Mouse (Mus musculus) CH12.LX (cell line): Measurements from ENCODE around the gene Slc6a17. TPM values are rescaled to one million over a fixed set of nuclear protein-coding genes. Genes with fewer than 3 reads are reported as not detected.

Source experiments
- DNase-seq: peaks from one replicate; pipeline ENCODE4 v3.0.0-alpha.2; 2013; ENCODE audit errors: extremely low read depth
- H3K27ac ChIP-seq: 2 replicates; pipeline ENCODE4 v1.5.1; 2012; ENCODE audit warnings: low read depth, mild to moderate bottlenecking, control low read depth, moderate library complexity; ENCODE audit not compliant: insufficient read depth
- H3K27me3 ChIP-seq: replicated peaks from 2 replicates; pipeline ENCODE3; 2012; ENCODE audit warnings: inconsistent platforms
- H3K36me3 ChIP-seq, 2 experiments: replicated peaks in 1 of 2; 2 replicates each; pipeline versions ENCODE3 to v1.6.1; 2012; ENCODE audit warnings: inconsistent platforms in 1 of 2, low read length in 1 of 2, mild to moderate bottlenecking in 1 of 2, mixed read lengths in 1 of 2, moderate library complexity in 1 of 2; ENCODE audit not compliant: control insufficient read depth in 1 of 2, insufficient read depth in 1 of 2
- H3K4me1 ChIP-seq, 2 experiments: 2 replicates each; pipeline ENCODE4 v1.6.1; 2012; ENCODE audit warnings: inconsistent platforms in 1 of 2, moderate library complexity in 1 of 2; ENCODE audit not compliant: insufficient read depth in 2 of 2, control insufficient read depth in 1 of 2
- H3K4me2 ChIP-seq: 2 replicates; pipeline ENCODE4 v1.6.1; 2012; ENCODE audit warnings: low read depth, mild to moderate bottlenecking, control low read depth; ENCODE audit not compliant: poor library complexity, insufficient read depth, severe bottlenecking
- H3K4me3 ChIP-seq, 3 experiments: fragments of 150-350 bp in 1 of 3; sonication (generic) in 1 of 3; replicated peaks in 1 of 3; 2 replicates each; pipeline versions ENCODE3 to v1.5.1; 2011 to 2012; ENCODE audit warnings: low read depth in 2 of 3, low read length in 2 of 3, mild to moderate bottlenecking in 2 of 3, moderate library complexity in 2 of 3, control low read depth in 1 of 3, improper control_type of control experiment in 1 of 3, inconsistent platforms in 1 of 3, mixed read lengths in 1 of 3; ENCODE audit not compliant: poor library complexity in 1 of 3
- H3K79me2 ChIP-seq: replicated peaks from 2 replicates; pipeline ENCODE4 v1.6.1; 2012; ENCODE audit warnings: mild to moderate bottlenecking, moderate library complexity; ENCODE audit not compliant: control insufficient read depth, poor library complexity, insufficient read depth, severe bottlenecking; ENCODE audit errors: extremely low read depth
- H3K9ac ChIP-seq: 2 replicates; pipeline ENCODE4 v1.6.1; 2012; ENCODE audit warnings: low read depth, mild to moderate bottlenecking, control low read depth, moderate library complexity; ENCODE audit not compliant: insufficient read depth
- H3K9me3 ChIP-seq: replicated peaks from 2 replicates; pipeline ENCODE3; 2012; ENCODE audit warnings: low read length, inconsistent platforms, mixed read lengths
- E2F4 ChIP-seq: IDR thresholded peaks from 2 replicates; pipeline ENCODE4 v1.6.1; 2011; ENCODE audit warnings: low read depth, low read length, improper control_type of control experiment; ENCODE audit not compliant: insufficient replicate concordance
- ETS1 ChIP-seq: conservative IDR thresholded peaks from 2 replicates; pipeline ENCODE4 v1.6.1; 2012; ENCODE audit warnings: low read depth, mild to moderate bottlenecking, inconsistent platforms, low read length, improper control_type of control experiment, moderate library complexity
- JUN ChIP-seq: IDR thresholded peaks from 2 replicates; pipeline ENCODE4 v1.6.1; 2011; ENCODE audit warnings: low read depth, mild to moderate bottlenecking, low read length, improper control_type of control experiment, moderate library complexity; ENCODE audit not compliant: insufficient read depth
- JUND ChIP-seq: conservative IDR thresholded peaks from 2 replicates; pipeline ENCODE4 v1.6.1; 2011; ENCODE audit warnings: low read depth, low read length, improper control_type of control experiment
- NRF1 ChIP-seq: IDR thresholded peaks from 2 replicates; pipeline ENCODE4 v1.6.1; 2014; ENCODE audit warnings: low read depth, mild to moderate bottlenecking, inconsistent platforms, low read length, improper control_type of control experiment, moderate library complexity
- POLR2A ChIP-seq: IDR thresholded peaks from 2 replicates; pipeline ENCODE4 v1.6.1; 2011; ENCODE audit warnings: low read depth, mild to moderate bottlenecking, improper control_type of control experiment, low read length
- POLR2AphosphoS2 ChIP-seq: IDR thresholded peaks from 2 replicates; pipeline ENCODE4 v1.6.1; 2011; ENCODE audit warnings: low read depth, low read length, improper control_type of control experiment
- RCOR1 ChIP-seq: conservative IDR thresholded peaks from 2 replicates; pipeline ENCODE4 v1.6.1; 2012; ENCODE audit warnings: low read depth, mild to moderate bottlenecking, inconsistent platforms, low read length, improper control_type of control experiment
- SMC3 ChIP-seq: IDR thresholded peaks from 2 replicates; pipeline ENCODE4 v1.6.1; 2011; ENCODE audit warnings: low read depth, low read length, improper control_type of control experiment
- ZC3H11A ChIP-seq: IDR thresholded peaks from 2 replicates; pipeline ENCODE4 v1.6.1; 2012; ENCODE audit warnings: low read depth, mild to moderate bottlenecking, inconsistent platforms, low read length, improper control_type of control experiment
- ZNF384 ChIP-seq: IDR thresholded peaks from 2 replicates; pipeline ENCODE4 v1.6.1; 2012; ENCODE audit warnings: low read depth, low read length, improper control_type of control experiment, inconsistent platforms
- dilution Hi-C: fragments of 300-500 bp; cut with MboI; formaldehyde crosslinking; loops from 2 replicates; pipeline ENCODE4 v1.14.3; 2020; ENCODE audit warnings: low sequenced_read_pairs; ENCODE audit not compliant: extremely low pct_unique_long_range_greater_than_20kb, extremely low pct_ligation_motif_present
- in situ Hi-C: fragments of 300-500 bp; cut with MboI; formaldehyde crosslinking; loops from 3 replicates; pipeline ENCODE4 v1.14.3; 2019; ENCODE audit warnings: low sequenced_read_pairs, low pct_ligation_motif_present, low pct_unique_long_range_greater_than_20kb, mixed read lengths
- polyA plus RNA-seq: library from polyadenylated mRNA; unstranded; fragments of >175 nt; gene quantifications from 2 replicates; pipeline ENCODE4 v1.2.1, GENCODE M21; 2012; ENCODE audit warnings: low read depth; ENCODE audit not compliant: insufficient read length
- total RNA-seq, 2 experiments: library from RNA; depleted of rRNA; stranded (reverse); fragments of 300-350 nt in 1 of 2; fragments of >200 nt in 1 of 2; gene quantifications; 2 replicates each; pipeline ENCODE4 v1.2.3; 2012 to 2014

Slc6a17 gene
- total and polyA plus RNA-seq, 3 experiments = not detected

DNA sequence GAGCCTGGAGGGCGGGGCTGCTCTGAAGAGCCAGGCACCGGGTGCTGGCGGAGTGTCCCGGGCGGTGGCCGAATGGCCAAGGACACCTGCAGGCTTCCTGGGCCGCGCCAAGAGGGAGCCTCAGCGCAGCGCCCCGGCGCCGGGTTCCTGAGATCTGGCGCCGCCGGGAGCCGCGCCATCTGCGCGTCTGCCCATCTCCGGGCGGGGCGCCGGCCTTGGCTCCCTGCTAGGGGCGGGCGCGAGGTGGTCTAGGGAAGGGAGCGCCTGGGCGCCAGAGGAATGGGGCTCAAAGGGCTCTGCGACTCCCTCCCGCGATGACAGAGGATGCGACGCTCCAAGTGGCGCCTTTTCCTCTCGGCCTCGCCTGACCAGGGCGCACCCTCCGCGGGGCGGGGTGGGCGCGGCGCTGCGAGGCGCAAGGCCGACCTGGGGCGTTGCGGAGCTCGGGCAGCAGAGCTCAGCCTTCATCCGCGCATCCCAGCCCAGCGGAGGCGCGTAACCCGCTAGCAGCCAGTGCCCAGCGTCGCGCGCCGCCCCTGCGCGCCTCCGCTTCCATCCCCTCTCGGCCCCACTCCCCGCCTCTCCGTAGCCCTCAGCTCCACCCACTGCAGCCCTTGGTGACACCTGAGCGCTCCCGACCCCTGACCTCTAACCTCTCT lies 57.9 kb downstream of the Slc6a17 start:
- no peaks in the 10 kb centered on the region for H3K79me2 ChIP-seq
- H3K27ac ChIP-seq = no peak overlapping the region
- no peak for DNase-seq
- H3K4me3 ChIP-seq = no peak overlapping the region
- H3K27me3 ChIP-seq = peaks cover 52% of the 10 kb centered on the region
- TF ChIP-seq E2F4 (no peak), POLR2A (no peak), RCOR1 (no peak), NRF1 (no peak), ZC3H11A (no peak), ZNF384 (no peak)
- H3K4me1 ChIP-seq = no peaks in the 10 kb centered on the region
- no peak overlapping the region for H3K9ac ChIP-seq
- in situ Hi-C loops = loop anchor here (10.0 kb wide), 1 partner anchor 215 kb away; no protein-coding TSS in a partner anchor
- peaks cover 18% of the 10 kb centered on the region for H3K9me3 ChIP-seq
- H3K4me2 ChIP-seq = no peak overlapping the region
- no peaks in the 10 kb centered on the region for H3K36me3 ChIP-seq
- dilution Hi-C loops = no loop called here

DNA sequence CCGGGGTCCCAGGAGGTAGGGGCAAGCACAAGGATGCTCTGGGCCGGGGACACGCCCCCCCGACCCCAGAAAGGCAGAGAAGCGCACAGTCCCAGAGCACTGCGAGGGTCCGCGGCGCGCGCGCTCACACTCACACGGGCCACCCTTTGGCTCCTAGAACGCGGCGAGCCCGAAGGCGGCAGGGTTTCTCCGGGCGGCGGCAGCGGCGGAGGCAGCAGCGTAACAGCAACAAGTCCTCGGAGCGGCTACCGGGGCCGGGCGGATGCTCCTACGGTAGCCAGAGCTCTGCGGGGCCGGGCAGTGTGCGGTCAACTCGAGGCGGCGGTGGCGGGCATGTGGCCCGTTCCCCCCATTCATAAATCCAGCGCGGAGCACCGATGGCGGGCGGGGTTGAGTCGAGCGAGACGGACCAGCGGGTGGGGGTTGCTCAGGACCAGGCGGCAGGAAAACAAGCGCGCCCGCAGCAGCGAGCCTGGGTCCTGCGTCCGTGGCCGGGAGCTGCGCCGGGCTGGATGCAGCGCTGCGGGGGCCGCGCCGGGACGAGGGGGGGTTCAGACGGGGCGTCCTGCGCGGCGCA lies 58.5 kb downstream of the Slc6a17 start, which contains the start of gene Kcnc4:
TSS of gene Kcnc4 (minus strand) at position 357 of the 577 bp plus-strand sequence.
- Histone ChIP-seq H3K4me3 (no peak within 1 kb of the TSS), H3K9me3 (peaks cover 18% of the 10 kb centered on the region), H3K79me2 (no peaks in the 10 kb centered on the region), H3K4me1 (no peaks in the 10 kb centered on the region), H3K27me3 (peaks cover 49% of the 10 kb centered on the region), H3K9ac (no peak within 1 kb of the TSS), H3K4me2 (no peak within 1 kb of the TSS), H3K36me3 (no peaks in the 10 kb centered on the region), H3K27ac (no peak within 1 kb of the TSS)
- in situ Hi-C loops (no loop called here), dilution Hi-C loops (no loop called here)
- TF ChIP-seq JUN (no peak), NRF1 (no peak)
- DNase-seq = no peak

GRCm38 (mm10) chr3:107458528-107459195 lies 59.2 kb downstream of the Slc6a17 start:
- Histone ChIP-seq H3K4me2 (no peak overlapping the region), H3K9me3 (peaks cover 18% of the 10 kb centered on the region), H3K27ac (no peak overlapping the region), H3K4me1 (no peaks in the 10 kb centered on the region), H3K36me3 (no peaks in the 10 kb centered on the region), H3K4me3 (no peak overlapping the region), H3K27me3 (peaks cover 51% of the 10 kb centered on the region), H3K9ac (no peak overlapping the region), H3K79me2 (no peaks in the 10 kb centered on the region)
- no peak for TF ChIP-seq ETS1
- no peak for TF ChIP-seq JUN
- TF ChIP-seq JUND = no peak
- TF ChIP-seq SMC3 = no peak
- TF ChIP-seq POLR2AphosphoS2 = no peak
- in situ Hi-C loops = no loop called here
- dilution Hi-C loops = no loop called here
- DNase-seq = no peak
